Mouse (Mus musculus) kidney, adult 2 months (tissue): ENCODE measurements at regions not wholly inside any gene's neighbourhood (a gene's known extent, or its start where the extent isn't known, plus 50 kb on each side); places are given as distances from the start of the nearest gene placed in this dataset.

ENCODE experiments used
- CTCF ChIP-seq: fragments of 200-500 bp; conservative IDR thresholded peaks from 2 replicates; pipeline ENCODE4 v1.5.1; 2011; ENCODE audit warnings: low read depth, mild to moderate bottlenecking, control low read depth, low read length, moderate library complexity, mixed read lengths; ENCODE audit not compliant: insufficient read depth, insufficient read length
- POLR2A ChIP-seq: fragments of 200-500 bp; IDR thresholded peaks from one replicate; pipeline ENCODE4 v1.6.1; 2011; ENCODE audit warnings: low read depth, low read length, control low read depth

DNA sequence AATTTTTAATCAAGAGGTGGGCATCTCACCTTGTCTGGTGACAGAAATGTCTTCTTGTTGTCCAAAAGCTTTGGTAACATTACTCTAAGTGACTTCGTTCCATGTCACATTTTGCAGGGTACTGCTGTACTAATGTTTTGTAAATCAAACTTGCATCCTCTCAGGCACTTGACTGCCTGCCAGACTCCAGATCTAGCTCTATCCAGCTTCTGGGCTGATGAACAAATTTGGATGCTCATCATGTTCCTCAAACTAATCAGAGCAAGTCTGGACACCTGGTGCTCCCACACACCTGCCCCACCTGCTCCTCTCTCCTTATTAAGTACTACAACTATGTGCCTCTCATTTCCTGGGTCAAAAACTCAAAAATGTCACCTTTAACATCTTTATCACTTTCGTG lies 126.1 kb downstream of the Fasl start:
- no peak for TF ChIP-seq CTCF
- no peak for TF ChIP-seq POLR2A
